Mouse (Mus musculus): Measurements from ENCODE around the gene Ggt1. TPM values are rescaled to one million over a fixed set of nuclear protein-coding genes. Genes with fewer than 3 reads are reported as not detected.

The Ggt1 gene
- total and polyA plus RNA-seq, 3 experiments, result 1.3 to 3.8 (median 2.1) TPM

DNA sequence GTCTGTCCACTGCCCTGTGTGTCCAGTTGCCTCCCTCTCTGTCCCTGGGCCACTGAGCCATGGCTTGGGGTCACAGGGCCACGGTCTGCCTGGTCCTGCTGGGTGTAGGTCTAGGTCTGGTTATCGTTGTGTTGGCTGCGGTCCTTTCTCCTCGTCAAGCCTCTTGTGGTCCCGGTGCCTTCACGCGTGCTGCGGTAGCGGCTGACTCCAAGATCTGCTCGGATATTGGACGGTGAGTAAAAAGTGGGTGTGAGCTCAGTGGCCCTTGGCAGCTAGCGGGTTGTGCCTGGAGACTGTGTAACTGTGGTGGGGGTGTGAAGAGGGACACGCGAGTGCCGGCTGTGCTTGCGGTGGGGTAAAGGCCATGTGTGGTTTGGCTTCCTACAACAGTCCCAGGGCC, 28.2 kb downstream of the Ggt1 start:
- no peak overlapping the region for H3K4me2 ChIP-seq (ENCODE audit: insufficient read depth, low read depth, poor library complexity, severe bottlenecking)
- no peak for DNase-seq (ENCODE audit: extremely low read depth)

GRCm38 (mm10) chr10:75591211-75591894, 29.9 kb downstream of the Ggt1 start:
- Histone ChIP-seq H3K27me3 (replicated peaks) (no peaks in the 10 kb centered on the region), H3K9me3 (replicated peaks; ENCODE audit: low read length) (no peaks in the 10 kb centered on the region), H3K4me2 (ENCODE audit: insufficient read depth, low read depth, poor library complexity, severe bottlenecking) (peak overlapping the region; percentile 46), H3K36me3 (replicated peaks in 1 of 2; ENCODE audit: control insufficient read depth in 1 of 2, insufficient read depth in 1 of 2, low read length in 1 of 2) (no peaks in the 10 kb centered on the region), H3K79me2 (replicated peaks; ENCODE audit: control insufficient read depth, extremely low read depth, insufficient read depth, poor library complexity, severe bottlenecking) (no peaks in the 10 kb centered on the region), H3K4me1 (ENCODE audit: control insufficient read depth in 1 of 2, insufficient read depth in 2 of 2) (peaks cover 20 to 42% of the 10 kb centered on the region in 2 experiments), H3K27ac (ENCODE audit: insufficient read depth, low read depth) (peak overlapping the region; percentile 72), H3K4me3 (replicated peaks in 1 of 3; ENCODE audit: low read depth in 2 of 3, low read length in 2 of 3, poor library complexity in 1 of 3) (peak overlapping the region; percentile 27 to 49 (median 41)), H3K9ac (ENCODE audit: insufficient read depth, low read depth) (peak overlapping the region; percentile 39)
- in situ Hi-C loops (cut with MboI; ENCODE audit: low pct_ligation_motif_present, low pct_unique_long_range_greater_than_20kb, low sequenced_read_pairs), result loop anchor here (25.0 kb wide), 1 partner anchor 371 kb away; the partner anchor contains the start of gene Gm5134
- dilution Hi-C loops (cut with MboI; ENCODE audit: extremely low pct_ligation_motif_present, extremely low pct_unique_long_range_greater_than_20kb, low sequenced_read_pairs), result no loop called here
- peak; percentile 95 for DNase-seq (ENCODE audit: extremely low read depth)
- TF ChIP-seq NELFE (IDR thresholded peaks at IDR 0.05; ENCODE audit: low read depth, low read length) (peak; percentile 51; the same call in 1 of the 2 replicates), IRF4 (IDR thresholded peaks at IDR 0.05; ENCODE audit: low read depth, low read length) (peak; percentile 71), SMC3 (IDR thresholded peaks at IDR 0.05; ENCODE audit: low read depth, low read length) (no peak), TBP (conservative IDR thresholded peaks at IDR 0.05; ENCODE audit: low read depth, low read length) (peak; percentile 75), USF1 (IDR thresholded peaks at IDR 0.05; ENCODE audit: low read depth, low read length) (no peak), RAD21 (IDR thresholded peaks at IDR 0.05; ENCODE audit: low read depth, low read length) (no peak), ZKSCAN1 (IDR thresholded peaks at IDR 0.05; ENCODE audit: borderline replicate concordance, low read depth, low read length) (no peak), CTCF (conservative IDR thresholded peaks at IDR 0.05 in 1 of 2, IDR thresholded peaks at IDR 0.05 in 1 of 2; ENCODE audit: low read depth in 2 of 2, low read length in 2 of 2) (peak in 1 of 2 experiments; percentile 31; a peak in 1 of 4 replicates), MXI1 (IDR thresholded peaks at IDR 0.05; ENCODE audit: low read depth, low read length) (no peak), USF2 (conservative IDR thresholded peaks at IDR 0.05; ENCODE audit: low read depth, low read length) (no peak), MAZ (IDR thresholded peaks at IDR 0.05; ENCODE audit: low read depth, low read length) (0 out of 2 replicates have a peak, but pooled peaks have one; percentile 50), EP300 (IDR thresholded peaks at IDR 0.05; ENCODE audit: low read length) (peak; percentile 68), TCF12 (IDR thresholded peaks at IDR 0.05; ENCODE audit: low read depth, low read length) (peak; percentile 82; the same call in 1 of the 2 replicates), MEF2A (IDR thresholded peaks at IDR 0.05; ENCODE audit: borderline replicate concordance, low read depth, low read length) (peak; percentile 71; the same call in 1 of the 2 replicates), UBTF (IDR thresholded peaks at IDR 0.05; ENCODE audit: low read depth, low read length) (no peak), CHD2 (IDR thresholded peaks at IDR 0.05; ENCODE audit: low read length) (no peak), MYC (IDR thresholded peaks at IDR 0.05; ENCODE audit: low read depth, low read length) (peak; percentile 69; the same call in 1 of the 2 replicates), ETS1 (conservative IDR thresholded peaks at IDR 0.05; ENCODE audit: low read depth, low read length) (peak; percentile 72), HCFC1 (IDR thresholded peaks at IDR 0.05; ENCODE audit: low read depth, low read length) (peak; percentile 67), ZMIZ1 (IDR thresholded peaks at IDR 0.05; ENCODE audit: low read depth, low read length) (no peak), SIN3A (IDR thresholded peaks at IDR 0.05; ENCODE audit: low read length) (peak; percentile 81), BHLHE40 (IDR thresholded peaks at IDR 0.05; ENCODE audit: low read depth, low read length) (no peak), ZNF384 (IDR thresholded peaks at IDR 0.05; ENCODE audit: low read depth, low read length) (no peak), POLR2A (IDR thresholded peaks at IDR 0.05; ENCODE audit: low read depth, low read length) (peak; percentile 60), JUN (IDR thresholded peaks at IDR 0.05; ENCODE audit: insufficient read depth, low read depth, low read length) (no peak), NRF1 (IDR thresholded peaks at IDR 0.05; ENCODE audit: low read depth, low read length) (0 out of 2 replicates have a peak, but pooled peaks have one; percentile 10), JUND (conservative IDR thresholded peaks at IDR 0.05; ENCODE audit: low read depth, low read length) (no peak)

More for the DNA sequence above, 28.2 kb downstream of the Ggt1 start:
- Histone ChIP-seq H3K4me1 (ENCODE audit: control insufficient read depth in 1 of 2, insufficient read depth in 2 of 2) (peaks cover 20 to 48% of the 10 kb centered on the region in 2 experiments), H3K9me3 (replicated peaks; ENCODE audit: low read length) (no peaks in the 10 kb centered on the region), H3K36me3 (replicated peaks in 1 of 2; ENCODE audit: control insufficient read depth in 1 of 2, insufficient read depth in 1 of 2, low read length in 1 of 2) (no peaks in the 10 kb centered on the region), H3K27ac (ENCODE audit: insufficient read depth, low read depth) (no peak overlapping the region), H3K27me3 (replicated peaks) (no peaks in the 10 kb centered on the region), H3K79me2 (replicated peaks; ENCODE audit: control insufficient read depth, extremely low read depth, insufficient read depth, poor library complexity, severe bottlenecking) (no peaks in the 10 kb centered on the region), H3K9ac (ENCODE audit: insufficient read depth, low read depth) (no peak overlapping the region), H3K4me3 (replicated peaks in 1 of 3; ENCODE audit: low read depth in 2 of 3, low read length in 2 of 3, poor library complexity in 1 of 3) (no peak overlapping the region)
- dilution Hi-C loops (cut with MboI; ENCODE audit: extremely low pct_ligation_motif_present, extremely low pct_unique_long_range_greater_than_20kb, low sequenced_read_pairs) (no loop called here), in situ Hi-C loops (cut with MboI; ENCODE audit: low pct_ligation_motif_present, low pct_unique_long_range_greater_than_20kb, low sequenced_read_pairs) (loop anchor here (10.0 to 25.0 kb wide), 3 partner anchors 45 to 373 kb away; partner anchors contain the start of genes Gm5134 and Gstt2)
- TF ChIP-seq SIN3A (IDR thresholded peaks at IDR 0.05; ENCODE audit: low read length), result no peak
- no peak for TF ChIP-seq UBTF (IDR thresholded peaks at IDR 0.05; ENCODE audit: low read depth, low read length)
- TF ChIP-seq IRF4 (IDR thresholded peaks at IDR 0.05; ENCODE audit: low read depth, low read length), result no peak
- no peak for TF ChIP-seq RAD21 (IDR thresholded peaks at IDR 0.05; ENCODE audit: low read depth, low read length)
- TF ChIP-seq EP300 (IDR thresholded peaks at IDR 0.05; ENCODE audit: low read length), result no peak
- no peak for TF ChIP-seq MAX (IDR thresholded peaks at IDR 0.05; ENCODE audit: low read length)
- no peak for TF ChIP-seq MAZ (IDR thresholded peaks at IDR 0.05; ENCODE audit: low read depth, low read length)
- no peak for TF ChIP-seq ELF1 (IDR thresholded peaks at IDR 0.05; ENCODE audit: low read depth, low read length)
- TF ChIP-seq MYC (IDR thresholded peaks at IDR 0.05; ENCODE audit: low read depth, low read length), result no peak
- no peak for TF ChIP-seq MXI1 (IDR thresholded peaks at IDR 0.05; ENCODE audit: low read depth, low read length)
- TF ChIP-seq KAT2A (IDR thresholded peaks at IDR 0.05; ENCODE audit: insufficient replicate concordance, low read length), result no peak
- no peak for TF ChIP-seq BHLHE40 (IDR thresholded peaks at IDR 0.05; ENCODE audit: low read depth, low read length)
